Mouse (Mus musculus): Measurements from ENCODE around the gene BC017158. TPM values are rescaled to one million over a fixed set of nuclear protein-coding genes. Genes with fewer than 3 reads are reported as not detected.

The BC017158 gene
- polyA plus RNA-seq, 1 experiment from 2014 or later, result 33.6 TPM

DNA sequence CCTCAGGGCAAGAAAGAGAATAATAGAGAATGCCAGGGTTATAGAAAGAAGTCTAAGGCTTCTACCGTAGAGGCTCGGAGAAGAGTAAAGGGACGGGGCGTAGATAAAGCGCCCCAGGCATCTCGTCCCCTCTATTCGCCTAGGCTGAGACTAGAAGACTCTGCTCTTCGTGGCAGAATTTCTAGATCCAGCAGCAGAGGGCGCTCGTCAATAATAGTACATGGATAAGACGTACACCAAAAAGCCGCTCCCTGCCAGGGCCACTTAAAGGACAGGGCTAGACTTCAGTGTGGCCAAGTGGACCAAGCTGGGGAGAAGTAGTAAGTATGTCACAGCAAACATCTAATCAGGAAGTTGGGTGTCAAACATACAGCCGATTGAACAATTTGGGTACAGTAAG lies 50.5 kb downstream of the BC017158 start:
- Histone ChIP-seq H3K4me3 (replicated peaks; ENCODE audit: low read length) (peak overlapping the region; percentile 76), H3K9me3 (replicated peaks; ENCODE audit: control insufficient read depth, low read length) (no peaks in the 10 kb centered on the region), H3K4me2 (ENCODE audit: low read depth, low read length) (peak overlapping the region; percentile 83), H3K27me3 (ENCODE audit: control insufficient read depth, insufficient read depth, low read length) (no peaks in the 10 kb centered on the region), H3K9ac (ENCODE audit: low read length) (peak overlapping the region; percentile 95), H3K27ac (ENCODE audit: low read length) (peak overlapping the region; percentile 99), H3K4me1 (ENCODE audit: control insufficient read depth, insufficient read depth, low read length) (peaks cover 16% of the 10 kb centered on the region), H3K36me3 (ENCODE audit: control insufficient read depth, insufficient read depth, low read length) (peaks cover 17% of the 10 kb centered on the region)
- WGBS, result 1% methylated on average over 13 of the region's 13 CpGs
- ATAC-seq (ENCODE audit: insufficient read depth, low FRiP score), result peak; percentile 65

DNA sequence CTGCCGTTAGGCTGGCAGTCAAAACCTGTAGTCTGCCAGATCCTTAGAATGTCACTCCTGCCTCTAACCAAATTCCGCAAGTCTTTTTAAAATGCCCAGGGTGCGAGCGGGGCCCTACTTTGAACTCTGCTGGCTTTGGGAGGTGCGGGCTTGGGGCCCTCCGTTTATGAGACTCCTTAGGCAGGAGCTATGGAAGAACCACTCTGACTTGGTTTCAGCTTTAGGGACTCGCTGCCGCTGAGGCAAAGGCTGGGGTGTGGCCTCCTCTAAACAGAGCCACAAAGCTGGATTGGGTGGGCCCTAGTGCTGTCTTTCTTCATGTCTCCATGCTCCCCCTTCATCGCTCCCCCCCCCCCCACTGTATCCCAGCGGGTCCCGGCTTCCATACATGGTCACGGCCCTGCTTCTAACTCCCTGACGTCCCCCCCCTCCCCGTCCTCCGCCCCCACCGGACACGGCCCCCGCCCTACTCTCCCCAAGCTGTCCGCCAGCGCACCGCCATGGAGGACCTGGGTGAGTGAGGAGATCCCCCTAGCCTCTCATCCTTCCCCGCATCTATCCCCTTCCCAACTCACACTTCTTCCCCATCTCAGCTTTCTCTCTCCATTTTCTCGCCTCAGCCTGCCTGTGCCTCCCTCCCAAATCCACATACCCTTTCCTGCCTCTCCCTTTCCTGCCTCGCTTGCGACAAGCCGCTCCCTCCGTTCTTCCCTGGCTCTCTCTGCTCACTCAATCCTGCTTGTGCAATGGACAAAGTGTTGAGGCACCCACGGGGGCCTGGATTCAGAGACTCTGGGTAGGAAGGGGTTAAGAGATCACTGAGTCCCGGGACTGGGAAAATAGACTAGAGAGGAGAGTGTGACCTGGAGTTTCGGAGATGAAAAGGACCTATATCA lies 51.2 kb downstream of the BC017158 start, which contains the start of gene Tgfb1i1:
Gene Tgfb1i1, plus strand, starts transcription at position 317 of the 896 bp plus-strand sequence.
- peak; percentile 92 for ATAC-seq (ENCODE audit: insufficient read depth, low FRiP score)
- 3% methylated on average over 25 of the region's 30 CpGs for WGBS
- H3K4me1 ChIP-seq (ENCODE audit: control insufficient read depth, insufficient read depth, low read length), result peaks cover 16% of the 10 kb centered on the region
- H3K27me3 ChIP-seq (ENCODE audit: control insufficient read depth, insufficient read depth, low read length), result no peaks in the 10 kb centered on the region
- peak within 1 kb of the TSS; percentile 83 for H3K4me2 ChIP-seq (ENCODE audit: low read depth, low read length)
- peak within 1 kb of the TSS; percentile 99 for H3K27ac ChIP-seq (ENCODE audit: low read length)
- H3K4me3 ChIP-seq (replicated peaks; ENCODE audit: low read length), result peak within 1 kb of the TSS; percentile 76
- H3K9me3 ChIP-seq (replicated peaks; ENCODE audit: control insufficient read depth, low read length), result no peaks in the 10 kb centered on the region
- H3K9ac ChIP-seq (ENCODE audit: low read length), result peak within 1 kb of the TSS; percentile 95
- peaks cover 17% of the 10 kb centered on the region for H3K36me3 ChIP-seq (ENCODE audit: control insufficient read depth, insufficient read depth, low read length)

DNA sequence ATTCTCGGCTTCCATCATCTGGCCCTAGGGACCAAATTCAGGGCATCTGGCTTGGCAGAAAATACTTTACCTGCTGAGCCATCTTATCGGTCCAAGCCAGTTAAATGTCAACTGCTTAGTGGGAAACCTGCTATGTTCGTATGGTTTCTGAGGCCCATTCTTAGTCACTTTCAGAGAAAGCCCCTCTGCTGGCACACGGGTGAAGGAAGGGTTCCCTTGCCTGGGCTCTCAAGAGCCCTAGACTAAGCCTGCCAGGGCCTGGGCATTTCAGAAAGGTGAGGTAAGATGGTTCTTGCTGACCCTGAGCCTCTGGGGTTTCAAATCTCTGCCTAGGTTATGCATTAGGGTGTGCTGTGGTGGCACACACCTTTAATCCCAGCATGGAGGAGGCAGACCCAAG lies 52.4 kb downstream of the BC017158 start:
- Histone ChIP-seq H3K9ac (ENCODE audit: low read length) (peak overlapping the region; percentile 21; the same call in 1 of the 2 replicates), H3K4me3 (replicated peaks; ENCODE audit: low read length) (no peak overlapping the region), H3K27me3 (ENCODE audit: control insufficient read depth, insufficient read depth, low read length) (no peaks in the 10 kb centered on the region), H3K36me3 (ENCODE audit: control insufficient read depth, insufficient read depth, low read length) (peaks cover 20% of the 10 kb centered on the region), H3K9me3 (replicated peaks; ENCODE audit: control insufficient read depth, low read length) (no peaks in the 10 kb centered on the region), H3K4me1 (ENCODE audit: control insufficient read depth, insufficient read depth, low read length) (peaks cover 16% of the 10 kb centered on the region), H3K27ac (ENCODE audit: low read length) (peak overlapping the region; percentile 99), H3K4me2 (ENCODE audit: low read depth, low read length) (peak overlapping the region; percentile 83; the same call in 1 of the 2 replicates)
- 82% methylated on average over 4 of the region's 4 CpGs for WGBS
- no peak for ATAC-seq (ENCODE audit: insufficient read depth, low FRiP score)

DNA sequence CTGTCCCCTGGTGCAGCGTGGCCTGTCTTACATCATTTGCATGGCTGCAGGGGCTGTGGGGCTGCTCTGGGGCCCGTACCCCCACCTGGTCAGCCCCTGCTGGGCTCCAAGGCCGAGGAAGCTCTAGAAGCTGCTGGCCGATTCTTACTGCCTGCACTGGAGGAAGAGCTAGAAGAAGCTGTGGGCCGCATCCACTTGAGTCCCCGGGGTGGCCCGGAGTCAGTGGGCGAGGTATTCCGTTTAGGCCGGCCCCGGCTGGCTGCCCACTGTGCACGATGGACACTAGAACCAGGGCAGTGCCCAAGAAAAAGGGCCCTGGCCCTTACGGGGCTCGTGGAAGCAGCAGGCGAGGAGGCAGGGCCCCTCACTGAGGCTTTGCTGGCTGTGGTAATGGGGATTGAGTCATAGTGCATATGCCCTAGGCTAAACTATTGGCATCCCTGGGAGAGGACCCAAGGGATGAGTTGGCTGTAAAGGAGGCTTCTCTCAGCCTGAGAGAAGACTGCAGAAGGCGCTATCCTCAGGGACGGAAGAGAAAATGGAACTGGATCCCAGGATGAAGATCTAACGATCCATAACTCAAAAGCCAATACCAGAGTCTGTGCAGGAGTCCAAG lies 53.5 kb downstream of the BC017158 start:
- WGBS, result 92% methylated on average over 18 of the region's 18 CpGs
- Histone ChIP-seq H3K4me1 (ENCODE audit: control insufficient read depth, insufficient read depth, low read length) (peaks cover 10% of the 10 kb centered on the region), H3K9me3 (replicated peaks; ENCODE audit: control insufficient read depth, low read length) (no peaks in the 10 kb centered on the region), H3K4me2 (ENCODE audit: low read depth, low read length) (no peak overlapping the region), H3K4me3 (replicated peaks; ENCODE audit: low read length) (no peak overlapping the region), H3K36me3 (ENCODE audit: control insufficient read depth, insufficient read depth, low read length) (peaks cover 21% of the 10 kb centered on the region), H3K27ac (ENCODE audit: low read length) (no peak overlapping the region), H3K27me3 (ENCODE audit: control insufficient read depth, insufficient read depth, low read length) (no peaks in the 10 kb centered on the region), H3K9ac (ENCODE audit: low read length) (peak overlapping the region; percentile 3; the same call in 1 of the 2 replicates)
- ATAC-seq (ENCODE audit: insufficient read depth, low FRiP score), result no peak

DNA sequence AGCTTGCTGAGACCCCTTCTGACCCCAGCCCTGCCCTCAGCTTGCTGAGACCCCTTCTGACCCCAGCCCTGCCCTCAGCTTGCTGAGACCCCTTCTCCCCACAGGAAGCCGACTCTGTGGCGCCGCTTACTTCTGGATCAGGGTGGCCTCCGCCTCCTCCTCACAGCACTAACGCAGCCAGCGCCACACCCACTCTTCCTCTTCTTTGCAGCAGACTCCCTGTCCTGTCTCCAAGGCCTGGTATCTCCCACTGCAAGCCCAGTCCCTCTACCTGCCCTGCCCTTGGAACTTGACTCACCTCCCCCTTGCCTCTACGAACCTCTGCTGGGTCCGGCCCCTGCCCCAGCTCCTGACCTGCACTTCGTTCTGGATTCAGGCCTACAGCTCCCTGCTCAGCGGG lies 54.0 kb downstream of the BC017158 start:
- peaks cover 21% of the 10 kb centered on the region for H3K36me3 ChIP-seq (ENCODE audit: control insufficient read depth, insufficient read depth, low read length)

DNA sequence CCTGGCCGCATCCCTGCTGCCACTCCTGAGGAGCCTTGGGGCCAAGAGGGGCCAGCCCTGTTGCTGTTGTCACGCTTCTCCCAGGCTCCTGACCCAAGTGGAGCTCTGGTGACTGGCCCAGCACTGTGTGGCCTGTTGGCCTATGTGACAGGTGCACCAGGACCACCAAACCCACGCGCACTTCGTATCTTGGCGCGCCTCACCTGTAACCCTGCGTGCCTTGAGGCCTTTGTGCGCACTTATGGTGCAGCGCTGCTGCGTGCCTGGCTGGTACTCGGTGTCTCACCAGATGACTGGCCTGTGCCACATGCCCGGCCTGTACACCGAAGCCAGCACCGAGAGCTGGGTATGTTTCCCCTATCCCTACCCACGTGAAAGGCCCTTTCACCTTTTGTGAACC lies 55.6 kb downstream of the BC017158 start:
- no peak for ATAC-seq (ENCODE audit: insufficient read depth, low FRiP score)
- H3K27ac ChIP-seq (ENCODE audit: low read length), result no peak overlapping the region
- H3K4me2 ChIP-seq (ENCODE audit: low read depth, low read length), result no peak overlapping the region
- H3K36me3 ChIP-seq (ENCODE audit: control insufficient read depth, insufficient read depth, low read length), result peaks cover 21% of the 10 kb centered on the region
- H3K4me3 ChIP-seq (replicated peaks; ENCODE audit: low read length), result no peak overlapping the region
- peaks cover 10% of the 10 kb centered on the region for H3K4me1 ChIP-seq (ENCODE audit: control insufficient read depth, insufficient read depth, low read length)
- H3K9ac ChIP-seq (ENCODE audit: low read length), result no peak overlapping the region
- no peaks in the 10 kb centered on the region for H3K27me3 ChIP-seq (ENCODE audit: control insufficient read depth, insufficient read depth, low read length)
- H3K9me3 ChIP-seq (replicated peaks; ENCODE audit: control insufficient read depth, low read length), result no peaks in the 10 kb centered on the region
- WGBS, result 93% methylated on average over 16 of the region's 16 CpGs

More for the DNA sequence above, 54.0 kb downstream of the BC017158 start:
- no peak overlapping the region for H3K4me2 ChIP-seq (ENCODE audit: low read depth, low read length)
- H3K27me3 ChIP-seq (ENCODE audit: control insufficient read depth, insufficient read depth, low read length), result no peaks in the 10 kb centered on the region
- H3K4me3 ChIP-seq (replicated peaks; ENCODE audit: low read length), result no peak overlapping the region
- H3K9ac ChIP-seq (ENCODE audit: low read length), result peak overlapping the region; percentile 3; the same call in 1 of the 2 replicates
- 58% methylated on average over 10 of the region's 10 CpGs for WGBS
- ATAC-seq (ENCODE audit: insufficient read depth, low FRiP score), result no peak
- H3K27ac ChIP-seq (ENCODE audit: low read length), result no peak overlapping the region
- H3K4me1 ChIP-seq (ENCODE audit: control insufficient read depth, insufficient read depth, low read length), result peaks cover 10% of the 10 kb centered on the region
- no peaks in the 10 kb centered on the region for H3K9me3 ChIP-seq (replicated peaks; ENCODE audit: control insufficient read depth, low read length)

DNA sequence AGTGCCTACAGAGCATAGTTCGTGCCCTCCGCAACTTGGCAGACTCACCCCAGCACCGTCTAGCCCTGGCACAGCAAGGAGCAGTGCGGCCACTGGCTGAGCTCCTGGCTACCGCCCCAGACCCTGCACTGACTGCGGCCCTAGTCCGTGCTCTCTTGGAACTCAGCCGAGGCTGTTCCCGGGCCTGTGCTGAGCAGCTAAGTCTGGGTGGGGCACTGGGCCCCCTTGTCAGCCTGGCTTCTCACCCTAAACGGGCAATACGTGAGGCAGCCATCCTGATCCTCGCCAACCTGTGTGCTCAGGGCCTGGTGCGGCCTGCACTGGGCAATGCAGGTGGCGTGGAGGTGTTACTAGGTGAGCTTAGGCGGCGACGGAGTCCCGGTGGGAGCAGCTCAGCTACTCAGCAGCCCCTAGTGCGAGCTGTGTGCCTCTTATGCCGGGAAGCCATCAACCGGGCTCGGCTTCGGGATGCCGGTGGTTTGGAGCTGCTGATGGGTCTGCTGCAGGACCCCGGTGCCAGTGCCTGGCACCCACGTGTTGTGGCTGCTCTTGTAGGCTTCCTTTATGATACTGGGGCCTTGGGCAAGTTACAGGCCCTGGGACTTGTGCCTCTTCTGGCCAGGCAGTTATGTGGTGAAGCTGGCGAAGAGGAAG lies 57.7 kb downstream of the BC017158 start:
- Histone ChIP-seq H3K9ac (ENCODE audit: low read length) (peak overlapping the region; percentile 43; the same call in 1 of the 2 replicates), H3K36me3 (ENCODE audit: control insufficient read depth, insufficient read depth, low read length) (peaks cover 21% of the 10 kb centered on the region)
- ATAC-seq (ENCODE audit: insufficient read depth, low FRiP score), result no peak

DNA sequence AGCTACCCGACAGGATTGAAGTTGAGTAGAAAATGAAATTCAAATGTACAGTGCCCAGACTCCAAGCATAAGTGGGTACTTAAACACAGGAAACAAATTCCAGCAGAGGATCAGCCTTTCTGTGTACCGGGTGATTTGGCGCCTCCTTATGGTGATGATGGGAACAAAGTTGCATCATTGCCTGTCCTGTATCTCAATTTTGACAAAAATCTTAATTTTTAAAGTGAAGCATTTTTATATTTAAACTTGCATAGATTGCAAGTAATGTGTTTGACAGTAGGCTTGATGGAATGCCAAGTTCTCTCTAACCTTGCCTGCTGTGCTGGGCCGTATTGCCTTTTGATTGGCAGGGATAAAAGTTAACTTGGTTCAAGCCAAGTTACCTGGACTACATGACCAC lies 59.0 kb downstream of the BC017158 start:
- H3K4me2 ChIP-seq (ENCODE audit: low read depth, low read length), result peak overlapping the region; percentile 86
- peak overlapping the region; percentile 72 for H3K4me3 ChIP-seq (replicated peaks; ENCODE audit: low read length)
- peaks cover 5% of the 10 kb centered on the region for H3K4me1 ChIP-seq (ENCODE audit: control insufficient read depth, insufficient read depth, low read length)
- peak overlapping the region; percentile 92 for H3K27ac ChIP-seq (ENCODE audit: low read length)
- peak overlapping the region; percentile 66 for H3K9ac ChIP-seq (ENCODE audit: low read length)
- H3K27me3 ChIP-seq (ENCODE audit: control insufficient read depth, insufficient read depth, low read length), result no peaks in the 10 kb centered on the region
- no peaks in the 10 kb centered on the region for H3K9me3 ChIP-seq (replicated peaks; ENCODE audit: control insufficient read depth, low read length)
- ATAC-seq (ENCODE audit: insufficient read depth, low FRiP score), result no peak
- 24% methylated on average over 4 of the region's 4 CpGs for WGBS
- 0 out of 2 replicates have a peak, but pooled peaks cover 14% of the 10 kb centered on the region for H3K36me3 ChIP-seq (ENCODE audit: control insufficient read depth, insufficient read depth, low read length)

More for the DNA sequence above, 57.7 kb downstream of the BC017158 start:
- no peak overlapping the region for H3K4me3 ChIP-seq (replicated peaks; ENCODE audit: low read length)
- H3K27ac ChIP-seq (ENCODE audit: low read length), result no peak overlapping the region
- peaks cover 5% of the 10 kb centered on the region for H3K4me1 ChIP-seq (ENCODE audit: control insufficient read depth, insufficient read depth, low read length)
- 94% methylated on average over 27 of the region's 27 CpGs for WGBS
- no peaks in the 10 kb centered on the region for H3K27me3 ChIP-seq (ENCODE audit: control insufficient read depth, insufficient read depth, low read length)
- no peaks in the 10 kb centered on the region for H3K9me3 ChIP-seq (replicated peaks; ENCODE audit: control insufficient read depth, low read length)
- H3K4me2 ChIP-seq (ENCODE audit: low read depth, low read length), result no peak overlapping the region

All from stomach, embryonic 16.5 days (tissue).